Mouse (Mus musculus): Measurements from ENCODE around the gene Pip. TPM values are rescaled to one million over a fixed set of nuclear protein-coding genes. Genes with fewer than 3 reads are reported as not detected.

The Pip gene
- not detected in 2 replicates for polyA plus RNA-seq (2016; fragmentation: Nextera tagmentation; extraction: Ambion mirVana)

- H3K27ac ChIP-seq: no peak within 1 kb of the TSS
- no peak for ATAC-seq (ENCODE audit: insufficient number of reproducible peaks, insufficient read depth, low FRiP score, low TSS enrichment)
- no peak within 1 kb of the TSS for H3K4me2 ChIP-seq (replicated peaks)
- H3K4me3 ChIP-seq: no peak within 1 kb of the TSS
- 81% methylated on average over 2 of the region's 2 CpGs for WGBS
- H3K27me3 ChIP-seq: no peaks in the 10 kb centered on the region
- no peaks in the 10 kb centered on the region for H3K9me3 ChIP-seq
- no peak within 1 kb of the TSS for H3K9ac ChIP-seq
- H3K36me3 ChIP-seq: no peaks in the 10 kb centered on the region
- no peaks in the 10 kb centered on the region for H3K4me1 ChIP-seq
Measured at GRCm38 (mm10) chr6:41847235-41847634, at the start of gene Pip. Gene Pip, plus strand, starts transcription at chr6:41847535.

- H3K9me3 ChIP-seq: no peaks in the 10 kb centered on the region
- H3K27ac ChIP-seq: no peak overlapping the region
Measured at GRCm38 (mm10) chr6:41824086-41824485, 23.2 kb upstream of the Pip start.

GRCm38 (mm10) chr6:41829516-41829915 is 17.8 kb upstream of the Pip start:
- no peaks in the 10 kb centered on the region for H3K4me1 ChIP-seq
- no peak overlapping the region for H3K4me3 ChIP-seq
- no peaks in the 10 kb centered on the region for H3K9me3 ChIP-seq
- no peak for ATAC-seq (ENCODE audit: insufficient number of reproducible peaks, insufficient read depth, low FRiP score, low TSS enrichment)
- H3K27ac ChIP-seq: no peak overlapping the region
- H3K4me2 ChIP-seq (replicated peaks): no peak overlapping the region
- H3K36me3 ChIP-seq: no peaks in the 10 kb centered on the region
- 75% methylated on average over 2 of the region's 2 CpGs for WGBS
- no peak overlapping the region for H3K9ac ChIP-seq
- H3K27me3 ChIP-seq: no peaks in the 10 kb centered on the region

More at GRCm38 (mm10) chr6:41824086-41824485, 23.2 kb upstream of the Pip start:
- no peaks in the 10 kb centered on the region for H3K27me3 ChIP-seq
- no peak overlapping the region for H3K4me2 ChIP-seq (replicated peaks)
- H3K36me3 ChIP-seq: no peaks in the 10 kb centered on the region
- no peak for ATAC-seq (ENCODE audit: insufficient number of reproducible peaks, insufficient read depth, low FRiP score, low TSS enrichment)
- H3K9ac ChIP-seq: no peak overlapping the region
- no peaks in the 10 kb centered on the region for H3K4me1 ChIP-seq
- no peak overlapping the region for H3K4me3 ChIP-seq

- Histone ChIP-seq H3K4me2 (replicated peaks) (no peak within 1 kb of the TSS), H3K27ac (no peak within 1 kb of the TSS), H3K27me3 (no peaks in the 10 kb centered on the region), H3K9ac (no peak within 1 kb of the TSS), H3K4me3 (no peak within 1 kb of the TSS), H3K9me3 (no peaks in the 10 kb centered on the region), H3K36me3 (no peaks in the 10 kb centered on the region), H3K4me1 (no peaks in the 10 kb centered on the region)
- 73% methylated on average over 3 of the region's 3 CpGs for WGBS
- no peak for ATAC-seq (ENCODE audit: insufficient number of reproducible peaks, insufficient read depth, low FRiP score, low TSS enrichment)
Measured at GRCm38 (mm10) chr6:41852689-41853088, 5.4 kb downstream of the Pip start, which contains the start of gene Sval2. Gene Sval2, plus strand, starts transcription at chr6:41852989.

- H3K9me3 ChIP-seq: no peaks in the 10 kb centered on the region
- H3K4me3 ChIP-seq: no peak overlapping the region
- no peak overlapping the region for H3K9ac ChIP-seq
- H3K27me3 ChIP-seq: no peaks in the 10 kb centered on the region
- no peak overlapping the region for H3K27ac ChIP-seq
- no peaks in the 10 kb centered on the region for H3K4me1 ChIP-seq
- no peak overlapping the region for H3K4me2 ChIP-seq (replicated peaks)
- no peaks in the 10 kb centered on the region for H3K36me3 ChIP-seq
- WGBS: 65% methylated on average over 2 of the region's 2 CpGs
- no peak for ATAC-seq (ENCODE audit: insufficient number of reproducible peaks, insufficient read depth, low FRiP score, low TSS enrichment)
Measured at GRCm38 (mm10) chr6:41864038-41864437, 16.7 kb downstream of the Pip start.

Other genes starting within 250 kb of the Pip start
- gene Ephb6, start 242.1 kb upstream of the Pip start, polyA plus RNA-seq (2016; fragmentation: Nextera tagmentation; extraction: Ambion mirVana): 25.9 and 27.2 TPM in 2 replicates
- 0.55 and 1.2 TPM in 2 replicates for gene Trpv6, start 211.1 kb upstream of the Pip start, polyA plus RNA-seq (2016; fragmentation: Nextera tagmentation; extraction: Ambion mirVana)
- gene Trpv5, start 166.8 kb upstream of the Pip start, polyA plus RNA-seq (2016; fragmentation: Nextera tagmentation; extraction: Ambion mirVana): not detected in 2 replicates
- not detected in 2 replicates for gene Llcfc1, start 163.1 kb upstream of the Pip start, polyA plus RNA-seq (2016; fragmentation: Nextera tagmentation; extraction: Ambion mirVana)
- 7.4 and 11.1 TPM in 2 replicates for gene Kel, start 143.2 kb upstream of the Pip start, polyA plus RNA-seq (2016; fragmentation: Nextera tagmentation; extraction: Ambion mirVana)
- gene Olfr459, start 72.4 kb upstream of the Pip start, polyA plus RNA-seq (2016; fragmentation: Nextera tagmentation; extraction: Ambion mirVana): 0.09 TPM in 1 of 2 replicates, not detected in the other
- gene Sval2, start 5.5 kb downstream of the Pip start, polyA plus RNA-seq (2016; fragmentation: Nextera tagmentation; extraction: Ambion mirVana): not detected in 2 replicates
- gene Sval1, start 104.1 kb downstream of the Pip start, polyA plus RNA-seq (2016; fragmentation: Nextera tagmentation; extraction: Ambion mirVana): not detected in 2 replicates
- not detected in 2 replicates for gene Sval3, start 120.6 kb downstream of the Pip start, polyA plus RNA-seq (2016; fragmentation: Nextera tagmentation; extraction: Ambion mirVana)
- gene Sva, start 190.9 kb downstream of the Pip start, polyA plus RNA-seq (2016; fragmentation: Nextera tagmentation; extraction: Ambion mirVana): not detected in 2 replicates

Measured in embryonic facial prominence, embryonic 12.5 days (tissue).